Comparison of ENCODE assay signal across 16 mouse cellular contexts in genomic region chr9:35238915-35239571, GRCm38 (mm10). TPM values are rescaled to one million over a fixed set of nuclear protein-coding genes. Genes with fewer than 3 reads are reported as not detected.
DNase-seq lines count a peak whose midpoint lies in the region; ATAC-seq and TF ChIP-seq lines count a peak whose summit lies in the region.
"Had no signal": no experiment of that assay in that cellular context is flagged by ENCODE, and none has a peak within 500 bp of the region (broad histone marks: within the 10 kb centered on the region; RNA-seq: fewer than 3 reads in every experiment).

No protein-coding gene starts in this region.

- TF ChIP-seq CTCF in heart, adult 2 months (IDR thresholded peaks at IDR 0.05): no peak
- TF ChIP-seq CTCF in hindbrain, postnatal 0 days (IDR thresholded peaks at IDR 0.05; ENCODE audit: low read depth): no peak

- ATAC-seq in hindbrain, postnatal 0 days: no peak
- no peak for ATAC-seq in inflammation-experienced regulatory T-cells, adult 6 months
- ATAC-seq: forebrain, embryonic 16.5 days had no signal

- DNase-seq in heart, adult 18-20 months: peak; percentile 16 to 50
- no peak for DNase-seq in heart, adult 2 months
- no peak for DNase-seq in hindbrain, postnatal 0 days (ENCODE audit: low spot score)
- DNase-seq in hindbrain, embryonic 10.5 days (ENCODE audit: low spot score): no peak
- peak; percentile 3 for DNase-seq in embryo, embryonic 9.5 days (ENCODE audit: extremely low spot score)
- DNase-seq in lung, postnatal 14 days: peak; percentile 18
- no peak for DNase-seq in adrenal gland, adult 8-10 months
- DNase-seq: cerebellum, adult 2 months; right cerebral cortex, adult 18-20 months; spleen, adult 18-20 months had no signal

- H3K79me2 ChIP-seq in heart, adult 2 months (replicated peaks; ENCODE audit: control insufficient read depth, insufficient read depth, low read length): no peaks in the 10 kb centered on the region

- 56% methylated on average over 6 of the region's 6 CpGs for WGBS in heart, adult 2 months
- WGBS in hindbrain, postnatal 0 days: 84% methylated on average over 6 of the region's 6 CpGs
- 76% methylated on average over 6 of the region's 6 CpGs for WGBS in hindbrain, embryonic 10.5 days

- intact Hi-C loops in heart, adult 2 months (cut with DNase I): no loop called here

- H3K9me3 ChIP-seq in hindbrain, postnatal 0 days (ENCODE audit: low read length): no peaks in the 10 kb centered on the region
- no peaks in the 10 kb centered on the region for H3K9me3 ChIP-seq in hindbrain, embryonic 10.5 days
- H3K9me3 ChIP-seq: limb, embryonic 13.5 days; liver, embryonic 15.5 days; megakaryocyte, embryonic 14.5 days had no signal

- H3K27me3 ChIP-seq in heart, adult 2 months (ENCODE audit: control insufficient read depth, insufficient read depth, low read length): no peaks in the 10 kb centered on the region
- H3K27me3 ChIP-seq in hindbrain, postnatal 0 days (ENCODE audit: insufficient read depth, low read length): no peaks in the 10 kb centered on the region
- H3K27me3 ChIP-seq in hindbrain, embryonic 10.5 days (ENCODE audit: insufficient read depth, poor library complexity, severe bottlenecking): no peaks in the 10 kb centered on the region
- H3K27me3 ChIP-seq: limb, embryonic 13.5 days; liver, embryonic 15.5 days; megakaryocyte, embryonic 14.5 days had no signal

- H3K36me3 ChIP-seq in heart, adult 2 months (ENCODE audit: control insufficient read depth, insufficient read depth, low read length): peaks cover 9% of the 10 kb centered on the region
- peaks cover 8% of the 10 kb centered on the region; the same call in 1 of the 2 replicates for H3K36me3 ChIP-seq in hindbrain, postnatal 0 days (ENCODE audit: insufficient read depth, low read length)
- peaks cover 25% of the 10 kb centered on the region for H3K36me3 ChIP-seq in hindbrain, embryonic 10.5 days

- no peaks in the 10 kb centered on the region; the same call in 1 of the 2 replicates for H3K4me1 ChIP-seq in heart, adult 2 months (ENCODE audit: control insufficient read depth, insufficient read depth, low read length)
- no peaks in the 10 kb centered on the region for H3K4me1 ChIP-seq in hindbrain, postnatal 0 days (ENCODE audit: insufficient read depth, low read length)
- H3K4me1 ChIP-seq in hindbrain, embryonic 10.5 days (replicated peaks): no peaks in the 10 kb centered on the region
- H3K4me1 ChIP-seq: limb, embryonic 13.5 days; liver, embryonic 15.5 days had no signal

- no peak overlapping the region for H3K9ac ChIP-seq in heart, adult 2 months (ENCODE audit: low read depth, low read length)
- H3K9ac ChIP-seq in hindbrain, postnatal 0 days (replicated peaks; ENCODE audit: low read length): no peak overlapping the region
- H3K9ac ChIP-seq: limb, embryonic 13.5 days; liver, embryonic 15.5 days had no signal

- no peak for TF ChIP-seq POLR2A in heart, adult 2 months (IDR thresholded peaks at IDR 0.05; ENCODE audit: insufficient read depth, low read depth, low read length)

- no peak overlapping the region for H3K4me3 ChIP-seq in heart, adult 2 months
- H3K4me3 ChIP-seq in hindbrain, postnatal 0 days (ENCODE audit: low read length): no peak overlapping the region
- no peak overlapping the region for H3K4me3 ChIP-seq in hindbrain, embryonic 10.5 days
- H3K4me3 ChIP-seq: erythroblast, embryonic 14.5 days; limb, embryonic 13.5 days; liver, embryonic 15.5 days; megakaryocyte, embryonic 14.5 days had no signal

- H3K4me2 ChIP-seq in hindbrain, postnatal 0 days (ENCODE audit: low read depth, low read length): no peak overlapping the region
- H3K4me2 ChIP-seq: limb, embryonic 13.5 days; liver, embryonic 15.5 days had no signal

- H3K27ac ChIP-seq in heart, adult 2 months: no peak overlapping the region
- H3K27ac ChIP-seq in hindbrain, postnatal 0 days: 0 out of 2 replicates have a peak overlapping the region, but pooled peaks have one; percentile 15
- H3K27ac ChIP-seq in hindbrain, embryonic 10.5 days: no peak overlapping the region
- H3K27ac ChIP-seq: limb, embryonic 13.5 days; liver, embryonic 15.5 days had no signal

- no peak for TF ChIP-seq EP300 in heart, adult 2 months (IDR thresholded peaks at IDR 0.05; ENCODE audit: insufficient read depth, low read depth, low read length)

RNA-seq across cellular contexts. Expression of gene Foxred1, which starts 28.2 kb away (rescaled TPM):
- 10 to 100 TPM; 75.0 to 83.1 TPM for total RNA-seq in heart, adult 18-20 months (2021)
- total RNA-seq in heart, adult 2 months (2021): 10 to 100 TPM; 70.4 to 75.6 TPM
- polyA plus RNA-seq in heart, adult 2 months (2012; rRNA removed): 56.8 and 100 TPM in 2 replicates
- total RNA-seq in hindbrain, postnatal 0 days (2014; rRNA removed): 31.4 and 38.2 TPM in 2 replicates
- 44.7 and 47.5 TPM in 2 replicates for polyA plus RNA-seq in hindbrain, postnatal 0 days (2015; fragmentation: Nextera tagmentation; extraction: Ambion mirVana)
- 46.7 and 50.5 TPM in 2 replicates for polyA plus RNA-seq in hindbrain, embryonic 10.5 days (2016; fragmentation: Nextera tagmentation; extraction: Ambion mirVana)
- polyA plus RNA-seq in inflammation-experienced regulatory T-cells, adult 6 months (2017; shearing (Covaris generic)): 10 to 100 TPM; 22.1 to 33.3 (median 27.3) TPM
- total RNA-seq in adrenal gland, adult 8-10 months (2022): 10 to 100 TPM; 48.5 to 62.4 (median 56.3) TPM

RNA-seq across cellular contexts. Expression of gene Fam118b, which starts 28.6 kb away (rescaled TPM):
- total RNA-seq in heart, adult 18-20 months (2021): 10 to 100 TPM; 12.0 to 15.7 TPM
- total RNA-seq in heart, adult 2 months (2021): 10 to 100 TPM; 15.2 to 15.9 TPM
- polyA plus RNA-seq in heart, adult 2 months (2012; rRNA removed): 13.8 and 17.3 TPM in 2 replicates
- total RNA-seq in hindbrain, postnatal 0 days (2014; rRNA removed): 15.6 and 18.5 TPM in 2 replicates
- 34.6 and 34.7 TPM in 2 replicates for polyA plus RNA-seq in hindbrain, postnatal 0 days (2015; fragmentation: Nextera tagmentation; extraction: Ambion mirVana)
- 66.6 and 71.0 TPM in 2 replicates for polyA plus RNA-seq in hindbrain, embryonic 10.5 days (2016; fragmentation: Nextera tagmentation; extraction: Ambion mirVana)
- 10 to 100 TPM; 45.5 to 66.0 (median 60.7) TPM for polyA plus RNA-seq in inflammation-experienced regulatory T-cells, adult 6 months (2017; shearing (Covaris generic))
- 10 to 100 TPM in 3 of 4 experiments, 1 to 10 TPM in 1; 9.5 to 18.4 (median 15.5) TPM for total RNA-seq in adrenal gland, adult 8-10 months (2022)

RNA-seq across cellular contexts. Expression of gene Rpusd4, which starts 28.6 kb away (rescaled TPM):
- total RNA-seq in heart, adult 18-20 months (2021): 10 to 100 TPM; 14.9 to 16.3 TPM
- total RNA-seq in heart, adult 2 months (2021): 10 to 100 TPM; 12.2 to 12.7 TPM
- 10.9 and 12.0 TPM in 2 replicates for polyA plus RNA-seq in heart, adult 2 months (2012; rRNA removed)
- total RNA-seq in hindbrain, postnatal 0 days (2014; rRNA removed): 7.5 and 11.3 TPM in 2 replicates
- 10.8 and 13.1 TPM in 2 replicates for polyA plus RNA-seq in hindbrain, postnatal 0 days (2015; fragmentation: Nextera tagmentation; extraction: Ambion mirVana)
- 27.5 and 30.8 TPM in 2 replicates for polyA plus RNA-seq in hindbrain, embryonic 10.5 days (2016; fragmentation: Nextera tagmentation; extraction: Ambion mirVana)
- 10 to 100 TPM; 31.2 to 40.4 (median 39.0) TPM for polyA plus RNA-seq in inflammation-experienced regulatory T-cells, adult 6 months (2017; shearing (Covaris generic))
- 10 to 100 TPM; 20.4 to 26.9 (median 22.4) TPM for total RNA-seq in adrenal gland, adult 8-10 months (2022)

RNA-seq across cellular contexts. Expression of gene Tirap, which starts 39.0 kb away (rescaled TPM):
- 1 to 10 TPM; 4.3 to 6.0 TPM for total RNA-seq in heart, adult 18-20 months (2021)
- 1 to 10 TPM; 4.9 to 6.5 TPM for total RNA-seq in heart, adult 2 months (2021)
- 9.5 and 11.0 TPM in 2 replicates for polyA plus RNA-seq in heart, adult 2 months (2012; rRNA removed)
- 2.8 and 3.4 TPM in 2 replicates for total RNA-seq in hindbrain, postnatal 0 days (2014; rRNA removed)
- polyA plus RNA-seq in hindbrain, postnatal 0 days (2015; fragmentation: Nextera tagmentation; extraction: Ambion mirVana): 3.1 and 3.4 TPM in 2 replicates
- 15.6 and 19.9 TPM in 2 replicates for polyA plus RNA-seq in hindbrain, embryonic 10.5 days (2016; fragmentation: Nextera tagmentation; extraction: Ambion mirVana)
- 1 to 10 TPM; 3.8 to 4.5 (median 4.5) TPM for polyA plus RNA-seq in inflammation-experienced regulatory T-cells, adult 6 months (2017; shearing (Covaris generic))
- total RNA-seq in adrenal gland, adult 8-10 months (2022): 1 to 10 TPM; 6.1 to 9.6 (median 6.5) TPM

RNA-seq across cellular contexts. Expression of gene Srpr, which starts 39.1 kb away (rescaled TPM):
- 10 to 100 TPM; 81.3 to 90.0 TPM for total RNA-seq in heart, adult 18-20 months (2021)
- 10 to 100 TPM; 82.4 to 96.3 TPM for total RNA-seq in heart, adult 2 months (2021)
- 67.6 and 105 TPM in 2 replicates for polyA plus RNA-seq in heart, adult 2 months (2012; rRNA removed)
- total RNA-seq in hindbrain, postnatal 0 days (2014; rRNA removed): 35.5 and 40.5 TPM in 2 replicates
- 62.9 and 66.3 TPM in 2 replicates for polyA plus RNA-seq in hindbrain, postnatal 0 days (2015; fragmentation: Nextera tagmentation; extraction: Ambion mirVana)
- polyA plus RNA-seq in hindbrain, embryonic 10.5 days (2016; fragmentation: Nextera tagmentation; extraction: Ambion mirVana): 77.4 and 82.8 TPM in 2 replicates
- polyA plus RNA-seq in inflammation-experienced regulatory T-cells, adult 6 months (2017; shearing (Covaris generic)): 100 to 1,000 TPM in 1 of 3 experiments, 10 to 100 TPM in 2; 87.5 to 100 (median 90.5) TPM
- 100 to 1,000 TPM; 140 to 169 (median 165) TPM for total RNA-seq in adrenal gland, adult 8-10 months (2022)

Comparison
In these comparisons a context has a peak if more than half of its experiments do, and no peak if none do; other contexts are left out.
1. DNase-seq: peak in heart, adult 18-20 months (2 of 2), embryo, embryonic 9.5 days (single experiment) and lung, postnatal 14 days (single experiment); none in heart, adult 2 months (0 of 2), hindbrain, postnatal 0 days (single experiment), hindbrain, embryonic 10.5 days (single experiment) and adrenal gland, adult 8-10 months (single experiment).